Mouse (Mus musculus) liver, embryonic 11.5 days (tissue): ENCODE measurements around the gene Dnajc6. TPM values are rescaled to one million over a fixed set of nuclear protein-coding genes. Genes with fewer than 3 reads are reported as not detected.

Experiments
- ATAC-seq: fragments of 200-750 bp; cut with Nextera tagmentation; replicated peaks from 2 replicates; pipeline ENCODE4 v1.8.0; 2017; ENCODE audit warnings: moderate number of reproducible peaks, mild to moderate bottlenecking, moderate TSS enrichment, moderate library complexity; ENCODE audit not compliant: low FRiP score
- DNase-seq: peaks from one replicate; pipeline ENCODE4 v3.0.0-alpha.2; 2017; ENCODE audit warnings: low spot score
- H3K27ac ChIP-seq: fragments of 300-500 bp; sonication (generic); 2 replicates; pipeline ENCODE4 v1.5.1; 2014; ENCODE audit warnings: mild to moderate bottlenecking, low read depth, low read length, control low read depth
- H3K27me3 ChIP-seq: fragments of 300-500 bp; sonication (generic); replicated peaks from 2 replicates; pipeline ENCODE4 v1.6.1; 2014; ENCODE audit warnings: low read length, mixed read lengths; ENCODE audit not compliant: control insufficient read depth, insufficient read depth
- H3K36me3 ChIP-seq: fragments of 300-500 bp; sonication (generic); 2 replicates; pipeline ENCODE4 v1.6.1; 2014; ENCODE audit warnings: mild to moderate bottlenecking, low read length, moderate library complexity, mixed read lengths; ENCODE audit not compliant: control insufficient read depth, insufficient read depth
- H3K4me1 ChIP-seq: fragments of 300-500 bp; sonication (generic); replicated peaks from 2 replicates; pipeline ENCODE4 v1.6.1; 2014; ENCODE audit warnings: low read length, mixed read lengths; ENCODE audit not compliant: control insufficient read depth, insufficient read depth
- H3K4me2 ChIP-seq: fragments of 300-500 bp; sonication (generic); 2 replicates; pipeline ENCODE4 v1.6.1; 2014; ENCODE audit warnings: mild to moderate bottlenecking, control low read depth, moderate library complexity
- H3K4me3 ChIP-seq: fragments of 300-500 bp; sonication (generic); 2 replicates; pipeline ENCODE4 v1.5.1; 2014; ENCODE audit warnings: low read depth, low read length, control low read depth
- H3K9ac ChIP-seq: fragments of 300-500 bp; sonication (generic); 2 replicates; pipeline ENCODE4 v1.6.1; 2014; ENCODE audit warnings: low read depth, low read length, control low read depth
- H3K9me3 ChIP-seq: fragments of 300-500 bp; sonication (generic); 2 replicates; pipeline ENCODE4 v1.6.1; 2016; ENCODE audit warnings: low read length, inconsistent platforms, mixed read lengths; ENCODE audit not compliant: control insufficient read depth
- WGBS: fragments of 180-500 bp; shearing (Covaris S2); extraction: QIAGEN DNeasy Blood & Tissue Kit; methylation state at CpG from one replicate; pipeline ENCODE4 v1.1.7; 2014; 5-methylcytosine and 5-hydroxymethylcytosine counted together
- polyA plus RNA-seq: library from polyadenylated mRNA; unstranded; fragments of >200 nt; fragmentation: Nextera tagmentation; extraction: Ambion mirVana; gene quantifications from 2 replicates; pipeline ENCODE4 v1.2.1, GENCODE M21; 2014

Dnajc6 gene
- polyA plus RNA-seq: 0.14 and 0.22 TPM in 2 replicates

- no peak within 1 kb of the TSS for H3K27ac ChIP-seq
- WGBS: 1% methylated on average over 50 of the region's 57 CpGs
- H3K27me3 ChIP-seq: peaks cover 46% of the 10 kb centered on the region
- DNase-seq (peak; percentile 44), ATAC-seq (no peak)
- H3K4me1 ChIP-seq: no peaks in the 10 kb centered on the region; the same call in 1 of the 2 replicates
- H3K4me2 ChIP-seq: peak within 1 kb of the TSS; percentile 77
- no peak within 1 kb of the TSS for H3K9ac ChIP-seq
- peak within 1 kb of the TSS; percentile 52 for H3K4me3 ChIP-seq
- H3K9me3 ChIP-seq: no peaks in the 10 kb centered on the region
- no peaks in the 10 kb centered on the region for H3K36me3 ChIP-seq
Observed at GRCm38 (mm10) chr4:101496534-101497237, at the start of gene Dnajc6. Gene Dnajc6, plus strand, starts transcription at chr4:101496648.

- WGBS: 73% methylated on average over 8 of the region's 8 CpGs
- H3K4me2 ChIP-seq: no peak overlapping the region
- no peak overlapping the region for H3K27ac ChIP-seq
- no peak for DNase-seq
- no peaks in the 10 kb centered on the region for H3K4me1 ChIP-seq
- ATAC-seq: no peak
- H3K4me3 ChIP-seq: no peak overlapping the region
- H3K9ac ChIP-seq: no peak overlapping the region
- H3K36me3 ChIP-seq: no peaks in the 10 kb centered on the region
- no peaks in the 10 kb centered on the region for H3K9me3 ChIP-seq
- H3K27me3 ChIP-seq: no peaks in the 10 kb centered on the region
Observed at GRCm38 (mm10) chr4:101448701-101449100, 47.7 kb upstream of the Dnajc6 start.

- no peak overlapping the region for H3K4me3 ChIP-seq
- no peaks in the 10 kb centered on the region for H3K4me1 ChIP-seq
- H3K9me3 ChIP-seq: no peaks in the 10 kb centered on the region
- DNase-seq: no peak
- WGBS: 73% methylated on average over 7 of the region's 7 CpGs
- H3K36me3 ChIP-seq: no peaks in the 10 kb centered on the region
- H3K27ac ChIP-seq: no peak overlapping the region
- no peak for ATAC-seq
- no peak overlapping the region for H3K4me2 ChIP-seq
- no peak overlapping the region for H3K9ac ChIP-seq
- no peaks in the 10 kb centered on the region for H3K27me3 ChIP-seq
Observed at GRCm38 (mm10) chr4:101449344-101449743, 47.1 kb upstream of the Dnajc6 start.

GRCm38 (mm10) chr4:101450150-101450780 lies 46.2 kb upstream of the Dnajc6 start:
- H3K4me3 ChIP-seq: no peak overlapping the region
- ATAC-seq (no peak), DNase-seq (no peak)
- no peaks in the 10 kb centered on the region for H3K9me3 ChIP-seq
- no peaks in the 10 kb centered on the region for H3K36me3 ChIP-seq
- 90% methylated on average over 20 of the region's 20 CpGs for WGBS
- H3K4me2 ChIP-seq: no peak overlapping the region
- H3K27me3 ChIP-seq: no peaks in the 10 kb centered on the region
- no peak overlapping the region for H3K9ac ChIP-seq
- no peaks in the 10 kb centered on the region for H3K4me1 ChIP-seq
- H3K27ac ChIP-seq: no peak overlapping the region

- 74% methylated on average over 4 of the region's 4 CpGs for WGBS
- Histone ChIP-seq H3K9me3 (no peaks in the 10 kb centered on the region), H3K4me1 (no peaks in the 10 kb centered on the region), H3K27ac (no peak overlapping the region), H3K4me3 (no peak overlapping the region), H3K4me2 (no peak overlapping the region), H3K9ac (no peak overlapping the region), H3K27me3 (no peaks in the 10 kb centered on the region), H3K36me3 (no peaks in the 10 kb centered on the region)
- ATAC-seq (no peak), DNase-seq (no peak)
Observed at GRCm38 (mm10) chr4:101451089-101451488, 45.4 kb upstream of the Dnajc6 start.

GRCm38 (mm10) chr4:101452829-101453228 lies 43.6 kb upstream of the Dnajc6 start:
- H3K36me3 ChIP-seq: no peaks in the 10 kb centered on the region
- no peak overlapping the region for H3K4me3 ChIP-seq
- 94% methylated on average over 9 of the region's 9 CpGs for WGBS
- H3K27me3 ChIP-seq: no peaks in the 10 kb centered on the region
- ATAC-seq: no peak
- no peaks in the 10 kb centered on the region for H3K4me1 ChIP-seq
- no peak overlapping the region for H3K27ac ChIP-seq
- H3K9ac ChIP-seq: no peak overlapping the region
- H3K9me3 ChIP-seq: no peaks in the 10 kb centered on the region
- no peak overlapping the region for H3K4me2 ChIP-seq
- no peak for DNase-seq

- H3K36me3 ChIP-seq: no peaks in the 10 kb centered on the region
- H3K4me2 ChIP-seq: no peak overlapping the region
- H3K27me3 ChIP-seq: no peaks in the 10 kb centered on the region
- H3K4me3 ChIP-seq: no peak overlapping the region
- H3K9me3 ChIP-seq: no peaks in the 10 kb centered on the region
- H3K9ac ChIP-seq: no peak overlapping the region
- H3K4me1 ChIP-seq: no peaks in the 10 kb centered on the region
- no peak for DNase-seq
- H3K27ac ChIP-seq: no peak overlapping the region
- WGBS: 86% methylated on average over 8 of the region's 8 CpGs
- no peak for ATAC-seq
Observed at GRCm38 (mm10) chr4:101457176-101457575, 39.3 kb upstream of the Dnajc6 start.

GRCm38 (mm10) chr4:101458341-101458740 lies 38.1 kb upstream of the Dnajc6 start:
- WGBS: 30% methylated on average over 2 of the region's 2 CpGs
- DNase-seq: no peak

GRCm38 (mm10) chr4:101459358-101459757 lies 37.1 kb upstream of the Dnajc6 start:
- Histone ChIP-seq H3K27ac (no peak overlapping the region), H3K4me1 (no peaks in the 10 kb centered on the region), H3K9me3 (no peaks in the 10 kb centered on the region), H3K4me2 (no peak overlapping the region), H3K36me3 (no peaks in the 10 kb centered on the region), H3K27me3 (no peaks in the 10 kb centered on the region), H3K9ac (no peak overlapping the region), H3K4me3 (no peak overlapping the region)
- no peak for ATAC-seq
- WGBS: 90% methylated on average over 4 of the region's 4 CpGs
- no peak for DNase-seq

More at GRCm38 (mm10) chr4:101458341-101458740, 38.1 kb upstream of the Dnajc6 start:
- H3K4me3 ChIP-seq: no peak overlapping the region
- no peak overlapping the region for H3K9ac ChIP-seq
- no peak overlapping the region for H3K4me2 ChIP-seq
- H3K4me1 ChIP-seq: no peaks in the 10 kb centered on the region
- no peaks in the 10 kb centered on the region for H3K27me3 ChIP-seq
- H3K9me3 ChIP-seq: no peaks in the 10 kb centered on the region
- 0 out of 2 replicates have a peak, but pooled peaks have one; percentile 27 for ATAC-seq
- H3K36me3 ChIP-seq: no peaks in the 10 kb centered on the region
- H3K27ac ChIP-seq: no peak overlapping the region
